Mouse (Mus musculus) cerebellum, adult 2 months (tissue): Measurements from ENCODE around the gene Cpt1c. TPM values are rescaled to one million over a fixed set of nuclear protein-coding genes. Genes with fewer than 3 reads are reported as not detected.

Source experiments
- DNase-seq, 2 experiments: peaks; one replicate each; pipeline ENCODE4 v3.0.0; 2021
- H3K27ac ChIP-seq: fragments of 200-500 bp; 2 replicates; pipeline ENCODE4 v1.5.1; 2012; ENCODE audit warnings: low read length, control low read depth, inconsistent platforms; ENCODE audit not compliant: insufficient read depth
- H3K27me3 ChIP-seq: fragments of 200-500 bp; 2 replicates; pipeline ENCODE4 v1.6.1; 2012; ENCODE audit warnings: inconsistent platforms, mild to moderate bottlenecking, low read length, moderate library complexity; ENCODE audit not compliant: control insufficient read depth, insufficient read depth
- H3K4me1 ChIP-seq: fragments of 200-500 bp; 2 replicates; pipeline ENCODE4 v1.6.1; 2011; ENCODE audit warnings: low read length; ENCODE audit not compliant: control insufficient read depth, insufficient read depth
- H3K4me3 ChIP-seq: fragments of 200-500 bp; replicated peaks from 2 replicates; pipeline ENCODE3; 2011; ENCODE audit warnings: mild to moderate bottlenecking, low read depth, low read length, control low read depth; ENCODE audit not compliant: insufficient read depth
- CTCF ChIP-seq: fragments of 200-500 bp; IDR thresholded peaks from 2 replicates; pipeline ENCODE4 v1.5.1; 2011; ENCODE audit warnings: low read depth, mild to moderate bottlenecking, control low read depth, low read length, moderate library complexity, borderline replicate concordance; ENCODE audit not compliant: insufficient read depth
- POLR2A ChIP-seq: fragments of 200-500 bp; IDR thresholded peaks from 2 replicates; pipeline ENCODE4 v1.6.1; 2011; ENCODE audit warnings: low read length, control low read depth, borderline replicate concordance; ENCODE audit not compliant: insufficient read depth
- WGBS: fragments of 180-500 bp; shearing (Covaris S2); methylation state at CpG from one replicate; pipeline ENCODE4 v1.1.7; 2018; 5-methylcytosine and 5-hydroxymethylcytosine counted together
- polyA plus RNA-seq: library from polyadenylated mRNA; depleted of rRNA; stranded (reverse); fragments of >200 nt; gene quantifications from 2 replicates; pipeline ENCODE4 v1.2.3, GENCODE M21; 2012

Cpt1c gene
- polyA plus RNA-seq, 1 experiment: 129 TPM

DNA sequence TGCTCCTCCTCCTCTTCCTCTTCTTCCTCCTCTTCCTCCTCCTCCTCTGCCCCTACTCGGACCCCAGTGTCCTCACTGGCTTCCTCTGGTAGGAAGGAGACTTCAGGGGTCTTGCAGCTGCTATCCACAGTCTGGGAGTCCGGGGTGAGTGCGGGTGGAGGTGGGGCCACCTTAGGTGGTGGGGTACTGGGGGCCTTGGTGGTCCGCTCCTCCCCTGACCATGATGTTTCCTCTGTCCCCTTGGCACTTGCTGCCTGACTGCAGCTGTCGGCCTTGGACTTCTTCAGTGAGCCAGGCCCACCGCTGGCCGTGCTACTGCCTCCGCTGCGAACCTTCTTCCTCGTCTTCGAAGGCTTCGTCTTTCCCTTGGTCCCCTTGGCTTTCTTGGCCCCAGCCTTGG is 31.9 kb upstream of the Cpt1c start:
- no peak for DNase-seq
- H3K4me1 ChIP-seq: peaks cover 5% of the 10 kb centered on the region
- no peaks in the 10 kb centered on the region for H3K27me3 ChIP-seq
- H3K4me3 ChIP-seq: no peak overlapping the region
- H3K27ac ChIP-seq: no peak overlapping the region
- TF ChIP-seq CTCF: no peak
- no peak for TF ChIP-seq POLR2A
- 84% methylated on average over 12 of the region's 12 CpGs for WGBS

DNA sequence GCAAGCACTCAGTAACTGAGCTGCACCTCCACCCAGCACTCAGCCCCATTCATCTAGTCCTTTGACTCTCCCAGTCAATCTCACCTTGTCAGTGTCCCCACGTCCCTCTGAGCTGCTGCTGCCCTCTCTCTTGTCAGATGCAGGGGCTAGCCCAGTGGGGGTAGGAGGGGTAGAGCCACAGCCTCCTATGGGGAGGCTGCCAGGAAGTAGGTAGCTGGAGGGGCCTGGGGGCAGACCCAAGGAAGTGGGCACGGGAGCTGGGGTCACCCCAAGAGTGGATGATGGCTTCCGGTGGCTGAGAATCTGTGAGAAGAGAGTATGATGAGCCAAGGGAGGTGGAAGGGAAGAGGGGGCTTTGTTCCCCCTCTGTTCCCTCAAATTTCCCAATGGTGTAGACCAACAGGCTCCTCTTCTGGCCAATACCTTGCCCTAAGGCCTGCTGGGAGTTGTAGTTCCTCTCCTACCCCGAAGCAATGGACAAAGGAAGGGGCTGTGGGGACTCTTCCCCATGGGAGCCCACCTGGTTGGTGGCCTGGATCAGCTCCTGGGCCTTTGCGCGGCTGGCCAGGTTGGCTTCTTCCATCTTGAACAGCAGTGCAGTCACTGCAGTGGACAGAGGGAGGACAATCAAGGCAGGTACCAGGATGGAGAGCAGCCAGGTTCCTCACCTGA is 30.8 kb upstream of the Cpt1c start:
- no peak for DNase-seq
- H3K27me3 ChIP-seq: no peaks in the 10 kb centered on the region
- WGBS: 80% methylated on average over 6 of the region's 6 CpGs
- H3K27ac ChIP-seq: no peak overlapping the region
- no peak overlapping the region for H3K4me3 ChIP-seq
- peaks cover 5% of the 10 kb centered on the region for H3K4me1 ChIP-seq
- TF ChIP-seq POLR2A (no peak), CTCF (no peak)

DNA sequence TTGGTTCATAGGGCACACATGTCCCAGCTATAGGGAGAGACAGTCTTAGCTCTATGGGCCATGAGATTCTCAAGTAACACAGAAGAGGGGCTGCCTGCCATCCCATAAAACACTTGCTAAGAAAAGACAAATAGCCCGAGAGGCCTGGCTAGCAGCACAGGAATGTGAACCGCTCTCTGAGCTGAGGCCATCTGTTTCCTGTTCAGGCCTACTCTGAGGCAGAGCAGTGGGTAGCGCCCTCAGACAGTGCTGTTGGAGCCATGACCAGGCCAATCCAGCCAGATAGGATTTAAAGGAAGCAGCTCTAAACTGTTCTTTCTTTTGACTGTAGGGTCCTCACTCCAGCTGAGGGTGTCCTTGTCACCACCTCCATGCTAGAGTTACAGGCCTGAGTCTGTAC is 29.9 kb upstream of the Cpt1c start:
- WGBS: 20% methylated on average over 3 of the region's 3 CpGs
- peaks cover 6% of the 10 kb centered on the region for H3K4me1 ChIP-seq
- H3K27me3 ChIP-seq: no peaks in the 10 kb centered on the region
- no peak overlapping the region for H3K27ac ChIP-seq
- TF ChIP-seq CTCF: no peak
- TF ChIP-seq POLR2A: no peak
- no peak overlapping the region for H3K4me3 ChIP-seq
- DNase-seq: no peak

DNA sequence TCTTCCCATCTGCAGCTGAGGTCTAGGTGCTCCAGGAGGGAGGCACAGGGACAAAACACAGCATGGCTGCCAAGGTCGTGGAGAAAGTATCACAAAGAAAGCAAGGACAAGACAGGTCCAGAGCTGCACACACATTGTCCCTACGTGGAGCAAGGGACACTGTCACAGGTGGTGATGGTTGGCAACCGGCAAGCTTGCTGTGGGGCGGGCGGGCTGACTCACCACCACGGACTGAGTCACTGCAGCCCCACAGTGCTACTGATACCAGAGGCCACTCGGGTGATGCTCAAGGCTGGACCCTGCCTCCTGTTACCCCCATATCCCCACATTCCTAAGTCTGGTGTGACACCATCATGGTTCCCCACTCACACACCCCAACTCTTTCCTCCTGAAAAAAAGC is 27.8 kb upstream of the Cpt1c start:
- H3K27ac ChIP-seq: peak overlapping the region; percentile 3; the same call in 1 of the 2 replicates
- no peak for TF ChIP-seq CTCF
- peaks cover 12% of the 10 kb centered on the region for H3K4me1 ChIP-seq
- H3K27me3 ChIP-seq: no peaks in the 10 kb centered on the region
- H3K4me3 ChIP-seq: no peak overlapping the region
- peak in 1 of 2 experiments; percentile 70 for DNase-seq
- WGBS: 14% methylated on average over 7 of the region's 7 CpGs

DNA sequence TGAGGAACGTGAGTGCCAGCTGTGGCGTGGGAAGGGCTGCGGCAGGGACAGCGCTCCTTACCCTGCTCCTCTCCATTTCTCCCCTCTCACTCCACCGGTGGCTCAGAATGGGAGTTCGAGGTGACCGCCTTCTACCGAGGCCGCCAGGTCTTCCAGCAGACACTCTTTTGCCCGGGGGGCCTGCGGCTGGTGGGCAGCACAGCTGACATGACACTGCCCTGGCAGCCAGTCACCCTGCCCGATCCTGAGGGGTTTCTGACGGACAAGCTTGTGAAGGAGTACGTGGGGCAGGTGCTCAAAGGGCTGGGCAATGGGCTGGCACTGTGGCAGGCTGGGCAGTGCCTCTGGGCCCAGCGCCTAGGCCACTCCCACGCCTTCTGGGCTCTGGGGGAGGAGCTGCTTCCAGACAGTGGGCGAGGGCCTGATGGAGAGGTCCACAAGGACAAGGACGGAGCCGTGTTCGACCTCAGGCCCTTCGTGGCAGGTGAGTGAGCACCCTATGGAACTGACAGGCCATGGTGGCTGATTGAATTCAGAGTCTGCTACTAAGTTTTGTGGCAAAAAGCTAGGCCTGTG is 26.0 kb upstream of the Cpt1c start:
- H3K27ac ChIP-seq: no peak overlapping the region
- no peak for TF ChIP-seq POLR2A
- no peak for TF ChIP-seq CTCF
- peaks cover 12% of the 10 kb centered on the region for H3K4me1 ChIP-seq
- 49% methylated on average over 21 of the region's 21 CpGs for WGBS
- no peak for DNase-seq
- no peaks in the 10 kb centered on the region for H3K27me3 ChIP-seq
- no peak overlapping the region for H3K4me3 ChIP-seq

DNA sequence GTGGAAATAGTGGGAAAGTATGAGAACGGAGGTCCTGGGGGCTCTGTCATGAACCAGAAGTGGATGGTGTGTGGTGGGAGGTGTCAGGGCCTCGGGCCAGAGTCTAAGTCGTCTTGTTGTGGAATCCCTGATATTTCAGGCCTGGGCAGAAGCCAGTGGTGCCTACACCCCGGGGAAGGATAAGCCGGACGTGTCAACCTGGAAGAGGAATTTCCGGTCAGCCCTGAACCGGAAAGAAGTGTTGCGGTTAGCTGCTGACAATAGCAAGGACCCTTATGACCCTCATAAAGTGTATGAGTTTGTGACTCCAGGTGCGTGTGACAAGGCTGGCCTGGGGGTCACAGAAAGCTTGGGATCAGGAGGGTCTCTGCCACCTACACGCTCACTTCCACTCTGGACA is 25.1 kb upstream of the Cpt1c start:
- 57% methylated on average over 11 of the region's 11 CpGs for WGBS
- Histone ChIP-seq H3K27me3 (no peaks in the 10 kb centered on the region), H3K4me3 (no peak overlapping the region), H3K4me1 (peaks cover 12% of the 10 kb centered on the region), H3K27ac (no peak overlapping the region)
- DNase-seq: no peak
- no peak for TF ChIP-seq POLR2A
- TF ChIP-seq CTCF: no peak

DNA sequence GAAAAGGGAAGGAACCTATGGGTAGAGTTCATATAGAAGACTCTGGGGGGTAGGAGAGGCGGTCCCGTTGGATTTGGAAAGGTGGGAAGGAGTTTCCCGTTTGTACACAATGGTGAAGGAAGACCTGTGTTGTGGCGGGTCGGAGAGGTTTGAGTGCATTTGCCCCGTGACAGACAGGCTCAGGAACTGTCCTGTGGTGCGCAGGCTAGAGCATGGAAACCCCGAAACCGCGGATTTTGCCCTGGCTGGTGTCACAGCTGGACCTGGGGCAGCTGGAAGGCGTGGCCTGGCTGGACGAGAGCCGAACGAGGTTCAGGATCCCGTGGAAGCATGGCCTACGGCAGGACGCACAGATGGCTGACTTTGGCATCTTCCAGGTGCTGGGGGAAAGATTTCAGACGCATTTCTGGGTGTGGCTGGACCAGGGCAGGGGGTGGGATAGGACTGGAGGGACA is 23.9 kb upstream of the Cpt1c start, which contains the start of gene Bcl2l12:
Gene Bcl2l12, minus strand, starts transcription at position 212 of the 455 bp plus-strand sequence.
- Histone ChIP-seq H3K4me1 (peaks cover 12% of the 10 kb centered on the region), H3K4me3 (peak within 1 kb of the TSS; percentile 54), H3K27me3 (no peaks in the 10 kb centered on the region), H3K27ac (peak within 1 kb of the TSS; percentile 57; the same call in 1 of the 2 replicates)
- TF ChIP-seq POLR2A: no peak
- TF ChIP-seq CTCF: no peak
- peak; percentile 47 to 54 for DNase-seq
- WGBS: 1% methylated on average over 18 of the region's 18 CpGs

DNA sequence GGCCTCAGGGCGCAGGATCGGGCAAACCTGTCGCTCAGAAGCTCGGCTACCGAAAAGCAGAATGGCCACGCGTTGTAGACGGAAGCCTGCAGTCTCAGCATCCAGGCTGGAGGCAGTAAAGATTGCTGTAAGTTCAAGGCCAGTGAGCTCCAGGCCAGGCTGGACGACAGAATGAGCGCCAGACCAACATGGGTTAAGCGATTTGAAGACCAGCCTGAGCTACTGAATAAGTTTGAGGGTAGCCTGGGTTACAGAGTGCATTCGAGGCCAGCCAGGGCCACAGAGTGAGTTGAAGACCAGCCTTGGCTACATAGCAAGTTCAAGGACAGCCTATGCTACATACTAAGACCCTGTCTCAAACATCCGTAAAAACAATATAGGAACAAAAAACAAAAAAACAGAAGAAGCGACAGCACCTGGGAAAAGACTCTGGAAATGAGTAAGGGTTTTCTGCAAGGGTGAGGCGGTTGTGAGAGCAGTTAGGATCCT is 23.3 kb upstream of the Cpt1c start:
- H3K27me3 ChIP-seq: no peaks in the 10 kb centered on the region
- TF ChIP-seq CTCF: no peak
- TF ChIP-seq POLR2A: no peak
- no peak for DNase-seq
- H3K4me3 ChIP-seq: peak overlapping the region; percentile 54
- WGBS: 3% methylated on average over 15 of the region's 15 CpGs
- peak overlapping the region; percentile 57; the same call in 1 of the 2 replicates for H3K27ac ChIP-seq
- H3K4me1 ChIP-seq: peaks cover 12% of the 10 kb centered on the region
